Mouse (Mus musculus): ENCODE results near the gene Rcsd1.
A peak's percentile ranks its signal among the peaks of the same experiment; 100 is the strongest.

- peak; percentile 38; the same call in 1 of the 2 replicates for TF ChIP-seq CTCF (conservative IDR thresholded peaks at IDR 0.05; ENCODE audit: insufficient read depth, insufficient read length, low read depth, low read length)
- no peak for TF ChIP-seq POLR2A (IDR thresholded peaks at IDR 0.05; ENCODE audit: low read depth, low read length)
Observed at GRCm38 (mm10) chr1:165641271-165641771, 68.2 kb downstream of the Rcsd1 start.
